Mouse (Mus musculus): ENCODE measurements around the gene Bzw1. TPM values are rescaled to one million over a fixed set of nuclear protein-coding genes. Genes with fewer than 3 reads are reported as not detected.

Bzw1 gene
- total and polyA plus RNA-seq, 2 experiments = 16.1 to 103 TPM

GRCm38 (mm10) chr1:58391421-58392267 is 1.1 kb upstream of the Bzw1 start:
- TF ChIP-seq POLR2A (IDR thresholded peaks at IDR 0.05; ENCODE audit: extremely low read depth, insufficient read depth, low read length) (no peak), CTCF (IDR thresholded peaks at IDR 0.05; ENCODE audit: low read depth, low read length) (no peak)
- no peak for DNase-seq (ENCODE audit: extremely low read depth, low read depth, low spot score)
- Histone ChIP-seq H3K36me3 (ENCODE audit: control insufficient read depth, insufficient read depth, low read length) (peaks cover 15% of the 10 kb centered on the region), H3K27me3 (ENCODE audit: control insufficient read depth, insufficient read depth, low read length) (no peaks in the 10 kb centered on the region), H3K79me2 (ENCODE audit: control insufficient read depth, insufficient read depth, low read length) (peaks cover 9% of the 10 kb centered on the region; the same call in 1 of the 2 replicates), H3K4me1 (ENCODE audit: control insufficient read depth, insufficient read depth, low read length) (peaks cover 5% of the 10 kb centered on the region), H3K27ac (replicated peaks; ENCODE audit: insufficient read depth, low read depth, low read length) (peak overlapping the region; percentile 100), H3K9ac (ENCODE audit: low read depth, low read length) (peak overlapping the region; percentile 99), H3K4me3 (ENCODE audit: insufficient read depth, low read depth, low read length) (peak overlapping the region; percentile 96)
- WGBS = 28% methylated on average over 19 of the region's 19 CpGs

GRCm38 (mm10) chr1:58392268-58392651 is 438 bp upstream of the Bzw1 start:
- H3K79me2 ChIP-seq (ENCODE audit: control insufficient read depth, insufficient read depth, low read length) = peaks cover 9% of the 10 kb centered on the region; the same call in 1 of the 2 replicates
- peak overlapping the region; percentile 99 for H3K9ac ChIP-seq (ENCODE audit: low read depth, low read length)
- DNase-seq (ENCODE audit: extremely low read depth, low read depth, low spot score) = peak; percentile 50
- TF ChIP-seq POLR2A (IDR thresholded peaks at IDR 0.05; ENCODE audit: extremely low read depth, insufficient read depth, low read length) (no peak), CTCF (IDR thresholded peaks at IDR 0.05; ENCODE audit: low read depth, low read length) (no peak)
- 2% methylated on average over 16 of the region's 16 CpGs for WGBS
- H3K27ac ChIP-seq (replicated peaks; ENCODE audit: insufficient read depth, low read depth, low read length) = peak overlapping the region; percentile 100
- H3K27me3 ChIP-seq (ENCODE audit: control insufficient read depth, insufficient read depth, low read length) = no peaks in the 10 kb centered on the region
- peaks cover 5% of the 10 kb centered on the region for H3K4me1 ChIP-seq (ENCODE audit: control insufficient read depth, insufficient read depth, low read length)
- peak overlapping the region; percentile 96 for H3K4me3 ChIP-seq (ENCODE audit: insufficient read depth, low read depth, low read length)
- peaks cover 19% of the 10 kb centered on the region for H3K36me3 ChIP-seq (ENCODE audit: control insufficient read depth, insufficient read depth, low read length)

GRCm38 (mm10) chr1:58393284-58394195 is 842 bp downstream of the Bzw1 start:
- Histone ChIP-seq H3K27ac (replicated peaks; ENCODE audit: insufficient read depth, low read depth, low read length) (peak overlapping the region; percentile 77), H3K4me1 (ENCODE audit: control insufficient read depth, insufficient read depth, low read length) (peaks cover 5% of the 10 kb centered on the region), H3K9ac (ENCODE audit: low read depth, low read length) (peak overlapping the region; percentile 96), H3K79me2 (ENCODE audit: control insufficient read depth, insufficient read depth, low read length) (peaks cover 9% of the 10 kb centered on the region; the same call in 1 of the 2 replicates), H3K4me3 (ENCODE audit: insufficient read depth, low read depth, low read length) (peak overlapping the region; percentile 96), H3K36me3 (ENCODE audit: control insufficient read depth, insufficient read depth, low read length) (peaks cover 31% of the 10 kb centered on the region), H3K27me3 (ENCODE audit: control insufficient read depth, insufficient read depth, low read length) (no peaks in the 10 kb centered on the region)
- WGBS = 1% methylated on average over 83 of the region's 90 CpGs
- peak; percentile 44 for DNase-seq (ENCODE audit: extremely low read depth, low read depth, low spot score)
- TF ChIP-seq CTCF (IDR thresholded peaks at IDR 0.05; ENCODE audit: low read depth, low read length) (no peak), POLR2A (IDR thresholded peaks at IDR 0.05; ENCODE audit: extremely low read depth, insufficient read depth, low read length) (no peak)

- H3K4me1 ChIP-seq (ENCODE audit: control insufficient read depth, insufficient read depth, low read length) = peaks cover 5% of the 10 kb centered on the region
- no peaks in the 10 kb centered on the region for H3K27me3 ChIP-seq (ENCODE audit: control insufficient read depth, insufficient read depth, low read length)
- 97% methylated on average over 3 of the region's 3 CpGs for WGBS
- no peak overlapping the region for H3K4me3 ChIP-seq (ENCODE audit: insufficient read depth, low read depth, low read length)
- H3K9ac ChIP-seq (ENCODE audit: low read depth, low read length) = no peak overlapping the region
- no peak for TF ChIP-seq POLR2A (IDR thresholded peaks at IDR 0.05; ENCODE audit: extremely low read depth, insufficient read depth, low read length)
- TF ChIP-seq CTCF (IDR thresholded peaks at IDR 0.05; ENCODE audit: low read depth, low read length) = no peak
- H3K36me3 ChIP-seq (ENCODE audit: control insufficient read depth, insufficient read depth, low read length) = peaks cover 46% of the 10 kb centered on the region
- H3K79me2 ChIP-seq (ENCODE audit: control insufficient read depth, insufficient read depth, low read length) = peaks cover 9% of the 10 kb centered on the region; the same call in 1 of the 2 replicates
- H3K27ac ChIP-seq (replicated peaks; ENCODE audit: insufficient read depth, low read depth, low read length) = no peak overlapping the region
- no peak for DNase-seq (ENCODE audit: extremely low read depth, low read depth, low spot score)
These were observed 2.6 kb downstream of the Bzw1 start for GRCm38 (mm10) chr1:58395341-58395740.

GRCm38 (mm10) chr1:58396179-58396578 is 3.5 kb downstream of the Bzw1 start:
- H3K27me3 ChIP-seq (ENCODE audit: control insufficient read depth, insufficient read depth, low read length) = no peaks in the 10 kb centered on the region
- 100% methylated on average over 1 of the region's 1 CpGs for WGBS
- no peak overlapping the region for H3K4me3 ChIP-seq (ENCODE audit: insufficient read depth, low read depth, low read length)
- H3K79me2 ChIP-seq (ENCODE audit: control insufficient read depth, insufficient read depth, low read length) = peaks cover 9% of the 10 kb centered on the region; the same call in 1 of the 2 replicates
- H3K4me1 ChIP-seq (ENCODE audit: control insufficient read depth, insufficient read depth, low read length) = peaks cover 5% of the 10 kb centered on the region
- no peak overlapping the region for H3K27ac ChIP-seq (replicated peaks; ENCODE audit: insufficient read depth, low read depth, low read length)
- peaks cover 54% of the 10 kb centered on the region for H3K36me3 ChIP-seq (ENCODE audit: control insufficient read depth, insufficient read depth, low read length)
- H3K9ac ChIP-seq (ENCODE audit: low read depth, low read length) = no peak overlapping the region
- no peak for DNase-seq (ENCODE audit: extremely low read depth, low read depth, low spot score)
- no peak for TF ChIP-seq CTCF (IDR thresholded peaks at IDR 0.05; ENCODE audit: low read depth, low read length)
- no peak for TF ChIP-seq POLR2A (IDR thresholded peaks at IDR 0.05; ENCODE audit: extremely low read depth, insufficient read depth, low read length)

All from liver, adult 2 months (tissue).